ENCODE assay signal across 10 mouse cellular contexts in the genomic region with DNA sequence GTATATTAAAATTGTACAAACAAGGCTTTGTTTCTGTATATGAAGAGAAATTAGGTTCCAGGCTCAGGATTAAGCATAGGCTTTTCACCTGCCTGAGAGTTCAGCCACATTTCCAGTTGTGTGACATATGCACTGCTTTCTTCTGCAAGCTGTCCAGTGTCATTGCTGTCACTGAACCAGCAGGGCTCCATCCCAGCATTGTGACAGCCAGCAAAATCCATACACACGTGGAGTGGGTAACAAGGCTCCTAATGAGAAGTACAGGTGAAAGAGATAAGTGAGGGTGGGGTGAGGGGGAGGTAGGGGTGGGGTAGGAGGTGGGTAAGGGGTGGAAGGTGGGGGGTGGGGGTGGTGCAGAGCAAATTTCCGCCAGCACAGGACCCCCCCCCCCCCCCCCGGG.
DNase-seq lines count a peak whose midpoint lies in the region; ATAC-seq and TF ChIP-seq lines count a peak whose summit lies in the region.
"Had no signal": no experiment of that assay in that cellular context is flagged by ENCODE, and none has a peak within 500 bp of the region (broad histone marks: within the 10 kb centered on the region; RNA-seq: fewer than 3 reads in every experiment).

No protein-coding gene starts in this region.

- no peaks in the 10 kb centered on the region for H3K27me3 ChIP-seq in heart, embryonic 11.5 days (ENCODE audit: control insufficient read depth, insufficient read depth, low read length)
- peaks cover 1% of the 10 kb centered on the region for H3K27me3 ChIP-seq in heart, adult 2 months (ENCODE audit: control insufficient read depth, insufficient read depth, low read length)
- no peaks in the 10 kb centered on the region for H3K27me3 ChIP-seq in lung, postnatal 0 days (replicated peaks; ENCODE audit: insufficient read depth, low read length)
- H3K27me3 ChIP-seq in midbrain, embryonic 14.5 days (ENCODE audit: control insufficient read depth, insufficient read depth, low read length), result no peaks in the 10 kb centered on the region

- no peak overlapping the region; the same call in 1 of the 2 replicates for H3K27ac ChIP-seq in heart, embryonic 11.5 days (ENCODE audit: low read depth, low read length)
- H3K27ac ChIP-seq in heart, adult 2 months, result no peak overlapping the region
- no peak overlapping the region for H3K27ac ChIP-seq in lung, postnatal 0 days (ENCODE audit: low read length)
- H3K27ac ChIP-seq in midbrain, embryonic 14.5 days (replicated peaks; ENCODE audit: low read depth, low read length), result peak overlapping the region; percentile 39; the same call in 1 of the 2 replicates

- TF ChIP-seq POLR2A in heart, adult 2 months (IDR thresholded peaks at IDR 0.05; ENCODE audit: insufficient read depth, low read depth, low read length), result no peak

- no peak for TF ChIP-seq EP300 in heart, adult 2 months (IDR thresholded peaks at IDR 0.05; ENCODE audit: insufficient read depth, low read depth, low read length)
- TF ChIP-seq EP300 in lung, postnatal 0 days (IDR thresholded peaks at IDR 0.05), result no peak

- H3K79me2 ChIP-seq in heart, adult 2 months (replicated peaks; ENCODE audit: control insufficient read depth, insufficient read depth, low read length), result no peaks in the 10 kb centered on the region

- no peak overlapping the region for H3K9ac ChIP-seq in heart, embryonic 11.5 days (ENCODE audit: low read depth, low read length)
- no peak overlapping the region for H3K9ac ChIP-seq in heart, adult 2 months (ENCODE audit: low read depth, low read length)
- H3K9ac ChIP-seq in lung, postnatal 0 days (replicated peaks; ENCODE audit: low read depth), result no peak overlapping the region
- peak overlapping the region; percentile 25; the same call in 1 of the 2 replicates for H3K9ac ChIP-seq in midbrain, embryonic 14.5 days (replicated peaks; ENCODE audit: low read length)

- peak overlapping the region; percentile 76 for H3K4me2 ChIP-seq in heart, embryonic 11.5 days
- H3K4me2 ChIP-seq in lung, postnatal 0 days (replicated peaks; ENCODE audit: low read depth, low read length), result peak overlapping the region; percentile 71; the same call in 1 of the 2 replicates
- peak overlapping the region; percentile 75 for H3K4me2 ChIP-seq in midbrain, embryonic 14.5 days (ENCODE audit: low read length)

- ATAC-seq in heart, embryonic 11.5 days (replicated peaks; ENCODE audit: insufficient number of reproducible peaks, low FRiP score, low TSS enrichment), result no peak
- no peak for ATAC-seq in lung, postnatal 0 days
- peak; percentile 41; the same call in 1 of the 2 replicates for ATAC-seq in midbrain, embryonic 14.5 days (ENCODE audit: low FRiP score, low TSS enrichment)
- ATAC-seq: liver, postnatal 0 days had no signal

- peaks cover 14% of the 10 kb centered on the region for H3K4me1 ChIP-seq in heart, embryonic 11.5 days (ENCODE audit: control insufficient read depth, insufficient read depth, low read length)
- no peaks in the 10 kb centered on the region for H3K4me1 ChIP-seq in heart, adult 2 months (ENCODE audit: control insufficient read depth, insufficient read depth, low read length)
- H3K4me1 ChIP-seq in lung, postnatal 0 days (ENCODE audit: insufficient read depth, low read depth, low read length), result 0 out of 2 replicates have a peak, but pooled peaks cover 4% of the 10 kb centered on the region
- peaks cover 25% of the 10 kb centered on the region for H3K4me1 ChIP-seq in midbrain, embryonic 14.5 days (ENCODE audit: control insufficient read depth, insufficient read depth, low read length)

- no peak for DNase-seq in heart, adult 2 months
- DNase-seq in lung, postnatal 0 days (ENCODE audit: low spot score), result no peak
- no peak for DNase-seq in lung, adult 18-20 months
- DNase-seq in midbrain, embryonic 14.5 days, result peak; percentile 45
- no peak for DNase-seq in right cerebral cortex, adult 2 months (ENCODE audit: low spot score in 2 of 2)
- no peak for DNase-seq in right cerebral cortex, postnatal 4 days
- DNase-seq in MN1 (ENCODE audit: low spot score), result no peak
- DNase-seq: liver, postnatal 0 days had no signal

- no peak overlapping the region for H3K4me3 ChIP-seq in heart, embryonic 11.5 days (ENCODE audit: low read depth, low read length)
- no peak overlapping the region for H3K4me3 ChIP-seq in heart, adult 2 months
- H3K4me3 ChIP-seq in lung, postnatal 0 days (ENCODE audit: low read depth, low read length), result no peak overlapping the region
- peak overlapping the region; percentile 34; the same call in 1 of the 2 replicates for H3K4me3 ChIP-seq in midbrain, embryonic 14.5 days (replicated peaks; ENCODE audit: low read depth, low read length)
- H3K4me3 ChIP-seq: erythroblast, embryonic 14.5 days had no signal

- WGBS in heart, embryonic 11.5 days (ENCODE audit: insufficient replicate concordance), result 14% methylated on average over 3 of the region's 3 CpGs
- WGBS in heart, adult 2 months, result 19% methylated on average over 3 of the region's 3 CpGs
- 13% methylated on average over 3 of the region's 3 CpGs for WGBS in lung, postnatal 0 days
- 0% methylated on average over 3 of the region's 3 CpGs for WGBS in midbrain, embryonic 14.5 days

- TF ChIP-seq CTCF in heart, adult 2 months (IDR thresholded peaks at IDR 0.05), result no peak
- TF ChIP-seq CTCF in lung, postnatal 0 days (IDR thresholded peaks at IDR 0.05), result no peak

- no peaks in the 10 kb centered on the region for H3K36me3 ChIP-seq in heart, embryonic 11.5 days (ENCODE audit: control insufficient read depth, insufficient read depth, low read length)
- H3K36me3 ChIP-seq in heart, adult 2 months (ENCODE audit: control insufficient read depth, insufficient read depth, low read length), result no peaks in the 10 kb centered on the region
- H3K36me3 ChIP-seq in lung, postnatal 0 days (ENCODE audit: insufficient read depth, low read length), result no peaks in the 10 kb centered on the region
- H3K36me3 ChIP-seq in midbrain, embryonic 14.5 days (ENCODE audit: control insufficient read depth, insufficient read depth, low read length), result no peaks in the 10 kb centered on the region

- intact Hi-C loops in heart, adult 2 months (cut with DNase I), result no loop called here

- H3K9me3 ChIP-seq in heart, embryonic 11.5 days (replicated peaks; ENCODE audit: control insufficient read depth, low read length), result no peaks in the 10 kb centered on the region
- no peaks in the 10 kb centered on the region for H3K9me3 ChIP-seq in lung, postnatal 0 days (ENCODE audit: low read length)
- H3K9me3 ChIP-seq in midbrain, embryonic 14.5 days (ENCODE audit: control insufficient read depth, low read length), result no peaks in the 10 kb centered on the region
